Mouse (Mus musculus): ENCODE results near the gene Rxfp2. TPM values are rescaled to one million over a fixed set of nuclear protein-coding genes. Genes with fewer than 3 reads are reported as not detected.

Rxfp2 gene
- polyA plus RNA-seq, 1 experiment from 2014 or later, result 0.51 TPM

GRCm38 (mm10) chr5:150026509-150027087, 8.1 kb downstream of the Rxfp2 start:
- Histone ChIP-seq H3K27me3 (replicated peaks; ENCODE audit: control insufficient read depth, insufficient read depth, low read length) (0 out of 2 replicates have a peak, but pooled peaks cover 3% of the 10 kb centered on the region), H3K36me3 (ENCODE audit: control insufficient read depth, insufficient read depth, low read length) (no peaks in the 10 kb centered on the region), H3K4me1 (ENCODE audit: control insufficient read depth, insufficient read depth, low read length) (0 out of 2 replicates have a peak, but pooled peaks cover 4% of the 10 kb centered on the region), H3K9me3 (ENCODE audit: control insufficient read depth, low read length) (no peaks in the 10 kb centered on the region), H3K27ac (replicated peaks; ENCODE audit: low read depth, low read length) (no peak overlapping the region), H3K9ac (ENCODE audit: low read depth, low read length) (no peak overlapping the region), H3K4me3 (ENCODE audit: low read depth, low read length) (no peak overlapping the region), H3K4me2 (ENCODE audit: low read depth, low read length) (no peak overlapping the region)
- no peak for ATAC-seq (ENCODE audit: low read depth)
- DNase-seq (ENCODE audit: low spot score), result no peak
- 78% methylated on average over 12 of the region's 12 CpGs for WGBS

GRCm38 (mm10) chr5:150031201-150031600, 12.7 kb downstream of the Rxfp2 start:
- ATAC-seq (ENCODE audit: low read depth), result no peak
- Histone ChIP-seq H3K9me3 (ENCODE audit: control insufficient read depth, low read length) (no peaks in the 10 kb centered on the region), H3K4me2 (ENCODE audit: low read depth, low read length) (no peak overlapping the region), H3K27ac (replicated peaks; ENCODE audit: low read depth, low read length) (no peak overlapping the region), H3K9ac (ENCODE audit: low read depth, low read length) (no peak overlapping the region), H3K27me3 (replicated peaks; ENCODE audit: control insufficient read depth, insufficient read depth, low read length) (no peaks in the 10 kb centered on the region), H3K4me3 (ENCODE audit: low read depth, low read length) (no peak overlapping the region), H3K4me1 (ENCODE audit: control insufficient read depth, insufficient read depth, low read length) (peaks cover 9% of the 10 kb centered on the region; the same call in 1 of the 2 replicates), H3K36me3 (ENCODE audit: control insufficient read depth, insufficient read depth, low read length) (no peaks in the 10 kb centered on the region)
- no peak for DNase-seq (ENCODE audit: low spot score)
- WGBS, result 28% methylated on average over 6 of the region's 6 CpGs

GRCm38 (mm10) chr5:150031634-150032033, 13.2 kb downstream of the Rxfp2 start:
- H3K9me3 ChIP-seq (ENCODE audit: control insufficient read depth, low read length), result no peaks in the 10 kb centered on the region
- no peak overlapping the region for H3K4me3 ChIP-seq (ENCODE audit: low read depth, low read length)
- 66% methylated on average over 3 of the region's 3 CpGs for WGBS
- no peaks in the 10 kb centered on the region for H3K27me3 ChIP-seq (replicated peaks; ENCODE audit: control insufficient read depth, insufficient read depth, low read length)
- ATAC-seq (ENCODE audit: low read depth) (no peak), DNase-seq (ENCODE audit: low spot score) (no peak)
- no peak overlapping the region for H3K4me2 ChIP-seq (ENCODE audit: low read depth, low read length)
- H3K9ac ChIP-seq (ENCODE audit: low read depth, low read length), result no peak overlapping the region
- H3K36me3 ChIP-seq (ENCODE audit: control insufficient read depth, insufficient read depth, low read length), result no peaks in the 10 kb centered on the region
- H3K27ac ChIP-seq (replicated peaks; ENCODE audit: low read depth, low read length), result no peak overlapping the region
- H3K4me1 ChIP-seq (ENCODE audit: control insufficient read depth, insufficient read depth, low read length), result peaks cover 9% of the 10 kb centered on the region; the same call in 1 of the 2 replicates

- H3K4me1 ChIP-seq (ENCODE audit: control insufficient read depth, insufficient read depth, low read length), result peaks cover 9% of the 10 kb centered on the region; the same call in 1 of the 2 replicates
- 36% methylated on average over 3 of the region's 3 CpGs for WGBS
- peak; percentile 64 for DNase-seq (ENCODE audit: low spot score)
- H3K27me3 ChIP-seq (replicated peaks; ENCODE audit: control insufficient read depth, insufficient read depth, low read length), result no peaks in the 10 kb centered on the region
- H3K27ac ChIP-seq (replicated peaks; ENCODE audit: low read depth, low read length), result no peak overlapping the region
- H3K4me3 ChIP-seq (ENCODE audit: low read depth, low read length), result no peak overlapping the region
- H3K9ac ChIP-seq (ENCODE audit: low read depth, low read length), result no peak overlapping the region
- H3K4me2 ChIP-seq (ENCODE audit: low read depth, low read length), result no peak overlapping the region
- H3K9me3 ChIP-seq (ENCODE audit: control insufficient read depth, low read length), result no peaks in the 10 kb centered on the region
- ATAC-seq (ENCODE audit: low read depth), result peak; percentile 55; the same call in 1 of the 2 replicates
- no peaks in the 10 kb centered on the region for H3K36me3 ChIP-seq (ENCODE audit: control insufficient read depth, insufficient read depth, low read length)
These were observed 13.6 kb downstream of the Rxfp2 start for GRCm38 (mm10) chr5:150032075-150032492.

GRCm38 (mm10) chr5:150036286-150036685, 17.8 kb downstream of the Rxfp2 start:
- H3K27ac ChIP-seq (replicated peaks; ENCODE audit: low read depth, low read length), result no peak overlapping the region
- H3K36me3 ChIP-seq (ENCODE audit: control insufficient read depth, insufficient read depth, low read length), result no peaks in the 10 kb centered on the region
- H3K27me3 ChIP-seq (replicated peaks; ENCODE audit: control insufficient read depth, insufficient read depth, low read length), result no peaks in the 10 kb centered on the region
- no peak overlapping the region for H3K4me2 ChIP-seq (ENCODE audit: low read depth, low read length)
- H3K4me3 ChIP-seq (ENCODE audit: low read depth, low read length), result no peak overlapping the region
- 78% methylated on average over 8 of the region's 8 CpGs for WGBS
- no peak for DNase-seq (ENCODE audit: low spot score)
- no peak for ATAC-seq (ENCODE audit: low read depth)
- no peaks in the 10 kb centered on the region for H3K9me3 ChIP-seq (ENCODE audit: control insufficient read depth, low read length)
- peaks cover 5% of the 10 kb centered on the region; the same call in 1 of the 2 replicates for H3K4me1 ChIP-seq (ENCODE audit: control insufficient read depth, insufficient read depth, low read length)
- H3K9ac ChIP-seq (ENCODE audit: low read depth, low read length), result no peak overlapping the region

GRCm38 (mm10) chr5:150036918-150037317, 18.4 kb downstream of the Rxfp2 start:
- DNase-seq (ENCODE audit: low spot score) (no peak), ATAC-seq (ENCODE audit: low read depth) (no peak)
- no peak overlapping the region for H3K27ac ChIP-seq (replicated peaks; ENCODE audit: low read depth, low read length)
- H3K9ac ChIP-seq (ENCODE audit: low read depth, low read length), result no peak overlapping the region
- 60% methylated on average over 4 of the region's 4 CpGs for WGBS
- no peaks in the 10 kb centered on the region for H3K9me3 ChIP-seq (ENCODE audit: control insufficient read depth, low read length)
- H3K4me3 ChIP-seq (ENCODE audit: low read depth, low read length), result no peak overlapping the region
- H3K4me2 ChIP-seq (ENCODE audit: low read depth, low read length), result no peak overlapping the region
- H3K4me1 ChIP-seq (ENCODE audit: control insufficient read depth, insufficient read depth, low read length), result peaks cover 5% of the 10 kb centered on the region; the same call in 1 of the 2 replicates
- no peaks in the 10 kb centered on the region for H3K36me3 ChIP-seq (ENCODE audit: control insufficient read depth, insufficient read depth, low read length)
- no peaks in the 10 kb centered on the region for H3K27me3 ChIP-seq (replicated peaks; ENCODE audit: control insufficient read depth, insufficient read depth, low read length)

- H3K4me3 ChIP-seq (ENCODE audit: low read depth, low read length), result no peak overlapping the region
- ATAC-seq (ENCODE audit: low read depth) (no peak), DNase-seq (ENCODE audit: low spot score) (no peak)
- no peak overlapping the region for H3K9ac ChIP-seq (ENCODE audit: low read depth, low read length)
- H3K27me3 ChIP-seq (replicated peaks; ENCODE audit: control insufficient read depth, insufficient read depth, low read length), result no peaks in the 10 kb centered on the region
- 77% methylated on average over 2 of the region's 2 CpGs for WGBS
- no peaks in the 10 kb centered on the region for H3K36me3 ChIP-seq (ENCODE audit: control insufficient read depth, insufficient read depth, low read length)
- no peak overlapping the region for H3K27ac ChIP-seq (replicated peaks; ENCODE audit: low read depth, low read length)
- no peaks in the 10 kb centered on the region for H3K9me3 ChIP-seq (ENCODE audit: control insufficient read depth, low read length)
- H3K4me1 ChIP-seq (ENCODE audit: control insufficient read depth, insufficient read depth, low read length), result no peaks in the 10 kb centered on the region
- H3K4me2 ChIP-seq (ENCODE audit: low read depth, low read length), result no peak overlapping the region
These were observed 26.1 kb downstream of the Rxfp2 start for GRCm38 (mm10) chr5:150044533-150044932.

- Histone ChIP-seq H3K4me2 (ENCODE audit: low read depth, low read length) (no peak overlapping the region), H3K9ac (ENCODE audit: low read depth, low read length) (no peak overlapping the region), H3K27me3 (replicated peaks; ENCODE audit: control insufficient read depth, insufficient read depth, low read length) (no peaks in the 10 kb centered on the region), H3K27ac (replicated peaks; ENCODE audit: low read depth, low read length) (no peak overlapping the region), H3K36me3 (ENCODE audit: control insufficient read depth, insufficient read depth, low read length) (no peaks in the 10 kb centered on the region), H3K4me3 (ENCODE audit: low read depth, low read length) (no peak overlapping the region), H3K9me3 (ENCODE audit: control insufficient read depth, low read length) (no peaks in the 10 kb centered on the region), H3K4me1 (ENCODE audit: control insufficient read depth, insufficient read depth, low read length) (no peaks in the 10 kb centered on the region)
- DNase-seq (ENCODE audit: low spot score), result no peak
- WGBS, result 77% methylated on average over 15 of the region's 15 CpGs
- no peak for ATAC-seq (ENCODE audit: low read depth)
These were observed 28.0 kb downstream of the Rxfp2 start for GRCm38 (mm10) chr5:150046438-150046837.

- Histone ChIP-seq H3K4me3 (ENCODE audit: low read depth, low read length) (no peak overlapping the region), H3K4me1 (ENCODE audit: control insufficient read depth, insufficient read depth, low read length) (no peaks in the 10 kb centered on the region), H3K4me2 (ENCODE audit: low read depth, low read length) (no peak overlapping the region), H3K9me3 (ENCODE audit: control insufficient read depth, low read length) (no peaks in the 10 kb centered on the region), H3K9ac (ENCODE audit: low read depth, low read length) (no peak overlapping the region), H3K27ac (replicated peaks; ENCODE audit: low read depth, low read length) (no peak overlapping the region), H3K36me3 (ENCODE audit: control insufficient read depth, insufficient read depth, low read length) (no peaks in the 10 kb centered on the region), H3K27me3 (replicated peaks; ENCODE audit: control insufficient read depth, insufficient read depth, low read length) (no peaks in the 10 kb centered on the region)
- 45% methylated on average over 7 of the region's 7 CpGs for WGBS
- DNase-seq (ENCODE audit: low spot score) (no peak), ATAC-seq (ENCODE audit: low read depth) (no peak)
These were observed 31.5 kb downstream of the Rxfp2 start for GRCm38 (mm10) chr5:150049946-150050345.

Data from embryonic facial prominence, embryonic 14.5 days (tissue).